Mouse (Mus musculus) mouse trophoblast stem cell (cell line): Measurements from ENCODE around the gene Ncr1.

Source experiments
- in situ Hi-C, 2 experiments: fragments of 300-500 bp; cut with MseI, MboI; formaldehyde crosslinking; loops; 2 replicates in 1 of 2; 3 replicates in 1 of 2; pipeline ENCODE4 v1.15.1; 2025

The Ncr1 gene

DNA sequence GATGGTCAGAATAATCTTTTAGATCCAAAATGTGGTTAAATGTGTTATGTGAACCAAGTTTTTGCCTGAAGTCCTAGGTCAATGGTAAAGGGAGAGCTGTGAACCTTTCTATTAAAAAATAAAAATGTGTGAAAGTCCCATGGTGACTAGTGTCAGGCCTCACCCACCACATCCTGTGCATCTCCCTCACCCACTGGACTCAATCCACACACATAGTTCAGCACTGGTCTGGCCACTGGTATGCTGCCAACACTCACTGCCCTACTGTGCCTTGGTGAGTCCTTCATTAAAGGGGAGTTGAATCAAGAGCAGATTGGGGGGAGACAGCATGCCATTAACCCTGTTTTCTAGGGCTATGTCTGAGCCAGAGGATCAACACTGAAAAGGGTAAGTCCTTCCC is at the start of gene Ncr1:
Gene Ncr1 (plus strand): TSS at position 216 of the 400 bp plus-strand sequence.
- in situ Hi-C loops: no loop called here

DNA sequence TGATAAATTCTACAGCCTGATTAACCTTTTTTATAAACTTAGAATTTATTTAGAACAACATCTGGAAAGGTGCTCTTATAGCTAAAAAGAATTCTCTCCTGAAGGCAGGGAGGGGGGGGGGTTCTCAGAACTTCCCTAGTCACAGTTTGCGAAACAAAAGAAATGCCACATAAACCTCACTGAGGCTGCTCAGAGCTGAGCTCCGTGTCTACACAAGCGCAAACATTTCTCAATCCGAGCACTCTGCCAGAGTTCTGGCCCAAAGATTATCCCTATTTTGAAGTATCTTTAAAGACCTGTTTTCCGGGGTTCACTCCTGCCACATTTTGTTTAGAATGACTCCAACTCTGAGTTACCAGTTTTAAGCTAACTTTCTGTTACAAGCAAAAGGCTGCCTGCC is 44.9 kb upstream of the Ncr1 start:
- in situ Hi-C loops: no loop called here

DNA sequence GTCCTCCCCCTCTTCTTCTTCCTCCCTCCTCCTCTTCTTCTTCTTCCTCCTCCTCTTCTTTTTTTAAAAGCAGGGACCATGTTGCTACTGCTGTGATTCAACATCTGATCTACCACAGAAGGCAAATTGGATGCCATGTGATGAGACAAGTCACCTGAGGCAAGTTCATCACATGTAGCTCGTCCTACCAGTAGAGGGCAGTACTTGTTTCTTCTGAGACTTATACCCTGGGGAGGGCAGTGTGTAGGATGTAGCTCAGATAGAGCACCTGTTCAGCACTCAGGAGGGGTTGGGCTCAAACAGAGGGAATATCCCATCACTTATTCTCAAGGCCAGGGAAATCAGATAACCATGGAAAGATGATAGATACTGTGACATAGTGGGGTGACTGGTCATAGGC is 40.3 kb upstream of the Ncr1 start:
- in situ Hi-C loops: no loop called here

DNA sequence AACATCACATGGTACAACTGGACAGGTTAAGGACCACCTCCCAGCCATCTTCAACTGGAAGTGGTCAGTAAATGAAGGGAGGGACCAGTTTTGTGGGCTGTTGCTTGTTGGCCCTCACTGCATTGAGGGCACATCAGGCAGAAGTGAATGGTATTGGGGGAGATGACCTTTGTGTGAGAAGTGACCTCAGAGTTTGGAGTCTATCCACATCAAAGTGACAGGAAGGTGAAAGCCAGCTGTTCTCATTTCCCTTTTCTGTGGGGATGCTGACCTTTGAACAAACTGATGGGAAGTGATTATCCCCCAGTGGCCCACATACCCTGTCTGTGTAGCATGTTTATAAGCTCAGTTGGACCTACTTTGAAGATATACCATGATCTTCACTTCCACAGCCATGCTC is 37.4 kb upstream of the Ncr1 start:
- in situ Hi-C loops: no loop called here

DNA sequence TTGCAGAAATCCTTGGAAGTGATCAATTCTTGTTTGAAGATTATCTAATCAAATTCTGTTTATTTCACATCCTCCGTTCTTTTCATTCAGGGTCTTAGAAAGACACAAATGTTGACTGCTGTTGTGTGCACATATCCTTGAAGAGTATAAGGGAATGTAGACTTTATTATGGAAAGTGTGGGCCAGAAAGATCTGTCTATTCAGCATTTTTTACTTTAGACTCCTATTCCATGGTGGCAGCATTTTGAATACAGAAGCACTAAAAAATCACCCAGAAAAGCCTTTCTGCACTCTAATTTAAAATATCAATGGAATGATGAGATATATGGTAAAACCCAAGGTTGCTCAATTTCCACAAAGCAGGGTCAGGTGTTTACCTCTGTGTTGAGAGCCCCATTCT is 34.1 kb upstream of the Ncr1 start:
- in situ Hi-C loops: no loop called here

DNA sequence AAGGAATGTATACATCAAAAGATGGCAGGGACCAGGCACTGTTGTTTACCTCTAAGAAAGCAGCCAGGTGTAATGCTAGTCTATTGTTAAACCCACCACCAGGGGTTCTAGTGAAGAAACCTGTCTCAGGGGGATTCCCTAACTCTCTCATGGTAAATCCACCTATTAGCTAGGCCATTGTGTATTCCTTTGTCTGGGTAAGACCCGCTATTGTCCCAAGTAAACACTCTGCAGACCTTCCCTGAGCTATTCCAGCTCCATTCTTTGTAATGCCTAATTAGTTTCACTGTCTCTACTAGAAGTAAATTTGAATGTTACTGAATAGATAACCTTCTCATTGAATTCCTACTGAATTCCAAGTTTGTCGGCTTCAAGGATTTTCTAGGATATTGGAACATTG is 24.4 kb upstream of the Ncr1 start:
- in situ Hi-C loops: loop anchor here in 1 of 2 experiments (10.0 kb wide), 1 partner anchor 112 kb away; no protein-coding TSS in a partner anchor

DNA sequence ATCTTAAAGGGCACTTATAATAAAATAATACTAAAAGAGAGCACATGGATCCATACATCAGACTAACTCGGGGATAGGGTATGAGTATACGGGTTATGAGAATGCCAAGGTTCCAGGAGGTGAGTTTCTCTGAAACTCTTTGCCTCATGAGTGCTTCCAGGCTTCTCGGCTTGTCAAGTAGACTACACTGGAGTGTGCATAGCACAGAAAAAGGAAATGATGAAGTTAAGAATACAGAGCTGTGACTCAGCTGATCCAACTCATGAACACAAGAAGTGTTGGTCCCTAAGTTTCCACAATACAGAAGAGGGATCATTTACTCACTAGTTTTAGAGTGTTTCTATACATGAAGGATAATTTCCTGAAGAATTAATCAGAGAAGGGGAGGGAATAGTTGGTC is 24.0 kb upstream of the Ncr1 start:
- in situ Hi-C loops: loop anchor here in 1 of 2 experiments (10.0 kb wide), 1 partner anchor 111 kb away; no protein-coding TSS in a partner anchor

DNA sequence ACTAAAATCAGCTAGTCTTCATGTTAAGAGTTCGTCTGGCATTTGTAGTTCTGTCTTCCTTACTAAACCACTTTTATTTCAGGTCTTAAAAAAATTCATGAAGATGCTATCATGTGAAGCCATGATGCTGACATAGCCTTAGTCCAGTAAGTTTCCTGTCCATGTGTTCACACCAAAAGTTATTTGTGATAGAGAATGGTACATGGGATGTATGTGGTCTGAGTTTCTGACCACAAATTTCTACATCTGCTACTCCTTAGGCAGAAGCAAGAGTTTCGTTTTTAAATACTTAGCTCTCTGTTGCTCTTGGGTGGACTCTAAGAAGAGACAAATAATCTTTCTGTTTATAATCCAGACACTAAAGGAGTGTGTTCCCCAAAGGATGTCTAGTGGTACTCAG is 14.2 kb upstream of the Ncr1 start:
- in situ Hi-C loops: no loop called here

DNA sequence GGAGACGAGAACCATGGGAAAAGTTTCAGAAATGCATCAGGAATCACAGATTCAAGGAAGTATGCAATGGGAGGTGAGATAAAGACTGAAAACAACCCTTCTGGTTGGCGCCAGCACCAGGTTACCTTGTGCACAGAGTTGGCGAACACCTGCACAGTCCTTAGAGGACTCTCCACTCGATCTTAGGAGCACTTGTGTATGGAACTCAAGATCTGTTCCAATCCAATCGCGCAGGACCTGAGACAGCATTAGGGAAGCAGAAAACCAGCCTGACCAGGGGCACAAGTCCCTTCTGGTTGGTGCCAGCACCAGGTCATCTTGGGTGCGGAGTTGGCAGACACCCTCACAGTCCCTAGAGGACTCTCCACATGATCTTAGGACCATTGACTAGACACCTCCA is 36.0 kb downstream of the Ncr1 start:
- in situ Hi-C loops: loop anchor here in 1 of 2 experiments (25.0 kb wide), 1 partner anchor 561 kb away; no protein-coding TSS in a partner anchor
